Comparison of ENCODE assay signal across 10 mouse cellular contexts in the genomic region with DNA sequence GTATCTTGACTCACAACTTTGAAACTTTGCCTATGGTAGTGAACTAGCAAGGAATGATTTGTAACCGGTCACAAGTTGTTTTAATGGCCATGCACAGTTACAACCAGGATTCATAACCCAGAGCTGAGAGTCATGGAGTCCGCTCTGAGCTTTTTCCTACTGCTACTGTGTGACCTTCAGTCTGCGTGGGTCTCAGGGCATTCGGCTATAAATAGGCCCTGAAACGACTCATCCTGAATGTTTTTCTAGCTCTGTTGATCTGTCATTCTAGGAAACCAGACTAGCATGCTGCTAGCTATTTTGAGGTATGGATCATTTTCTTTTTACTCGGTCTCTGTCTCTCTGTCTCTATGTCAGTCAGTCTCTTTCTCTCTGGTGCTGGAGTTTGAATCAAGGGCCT.
"Had no signal": no experiment of that assay in that cellular context is flagged by ENCODE, and none has a peak within 500 bp of the region (broad histone marks: within the 10 kb centered on the region; RNA-seq: fewer than 3 reads in every experiment).

No protein-coding gene starts in this region.

- ATAC-seq: midbrain, embryonic 16.5 days had no signal

- DNase-seq: kidney, postnatal 4 days; left cerebral cortex, postnatal 4 days; lung, adult 18-20 months; right cerebral cortex, postnatal 14 days; thymus, postnatal 36 days had no signal

- H3K4me2 ChIP-seq: limb, embryonic 13.5 days; midbrain, embryonic 12.5 days had no signal

- H3K4me3 ChIP-seq: layer of hippocampus, adult 2 months; limb, embryonic 13.5 days; midbrain, embryonic 12.5 days had no signal

- H3K9ac ChIP-seq: limb, embryonic 13.5 days; liver, embryonic 14.5 days; midbrain, embryonic 12.5 days had no signal

- H3K36me3 ChIP-seq: limb, embryonic 13.5 days; midbrain, embryonic 12.5 days had no signal

- H3K4me1 ChIP-seq: midbrain, embryonic 12.5 days had no signal

- H3K27ac ChIP-seq: layer of hippocampus, adult 2 months; limb, embryonic 13.5 days; liver, embryonic 14.5 days; midbrain, embryonic 12.5 days had no signal

- H3K27me3 ChIP-seq: limb, embryonic 13.5 days; midbrain, embryonic 12.5 days had no signal
